Mouse (Mus musculus) forebrain, embryonic 14.5 days (tissue): Measurements from ENCODE around the gene Dnah17. TPM values are rescaled to one million over a fixed set of nuclear protein-coding genes. Genes with fewer than 3 reads are reported as not detected.
A peak's percentile ranks its signal among the peaks of the same experiment; 100 is the strongest.

Experiments used
- ATAC-seq: fragments of 200-750 bp; cut with Nextera tagmentation; 2 replicates; pipeline ENCODE4 v1.8.0; 2017; ENCODE audit warnings: mild to moderate bottlenecking, moderate library complexity
- DNase-seq: peaks from one replicate; pipeline ENCODE4 v3.0.0-alpha.2; 2015; ENCODE audit warnings: low spot score
- H3K27ac ChIP-seq: fragments of 300-500 bp; sonication (generic); 2 replicates; pipeline ENCODE4 v1.5.1; 2014; ENCODE audit warnings: low read depth, mild to moderate bottlenecking, control low read depth, low read length, moderate library complexity
- H3K27me3 ChIP-seq: fragments of 300-500 bp; sonication (generic); replicated peaks from 2 replicates; pipeline ENCODE4 v1.6.1; 2014; ENCODE audit warnings: low read length, control low read depth, mixed read lengths; ENCODE audit not compliant: control insufficient read depth, insufficient read depth
- H3K36me3 ChIP-seq: fragments of 300-500 bp; sonication (generic); 2 replicates; pipeline ENCODE4 v1.6.1; 2014; ENCODE audit warnings: low read length, control low read depth; ENCODE audit not compliant: control insufficient read depth, insufficient read depth
- H3K4me1 ChIP-seq: fragments of 300-500 bp; sonication (generic); 2 replicates; pipeline ENCODE4 v1.6.1; 2014; ENCODE audit warnings: antibody characterized with exemption, low read length, control low read depth; ENCODE audit not compliant: control insufficient read depth, insufficient read depth
- H3K4me2 ChIP-seq: fragments of 300-500 bp; sonication (generic); 2 replicates; pipeline ENCODE4 v1.6.1; 2014; ENCODE audit warnings: mild to moderate bottlenecking, control low read depth, low read length
- H3K4me3 ChIP-seq: fragments of 300-500 bp; sonication (generic); 2 replicates; pipeline ENCODE4 v1.5.1; 2014; ENCODE audit warnings: low read depth, low read length, control low read depth
- H3K9ac ChIP-seq: fragments of 300-500 bp; sonication (generic); 2 replicates; pipeline ENCODE4 v1.6.1; 2014; ENCODE audit warnings: mild to moderate bottlenecking, low read length, control low read depth, moderate library complexity
- H3K9me3 ChIP-seq: fragments of 300-500 bp; sonication (generic); replicated peaks from 2 replicates; pipeline ENCODE4 v1.6.1; 2016; ENCODE audit warnings: low read length, control low read depth, mixed read lengths; ENCODE audit not compliant: control insufficient read depth
- WGBS: fragments of 180-500 bp; shearing (Covaris S2); extraction: QIAGEN DNeasy Blood & Tissue Kit; methylation state at CpG from one replicate; pipeline ENCODE4 v1.1.7; 2014; 5-methylcytosine and 5-hydroxymethylcytosine counted together
- polyA plus RNA-seq: library from polyadenylated mRNA; unstranded; fragments of >200 nt; fragmentation: Nextera tagmentation; extraction: Ambion mirVana; gene quantifications from 2 replicates; pipeline ENCODE4 v1.2.1, GENCODE M21; 2014

Gene Dnah17
- polyA plus RNA-seq, 1 experiment from 2014 or later = 0.08 TPM

GRCm38 (mm10) chr11:118068812-118069332, 61.6 kb downstream of the Dnah17 start:
- no peak for DNase-seq
- Histone ChIP-seq H3K9ac (no peak overlapping the region), H3K27ac (no peak overlapping the region), H3K4me1 (no peaks in the 10 kb centered on the region), H3K27me3 (no peaks in the 10 kb centered on the region), H3K4me2 (no peak overlapping the region), H3K9me3 (no peaks in the 10 kb centered on the region), H3K4me3 (no peak overlapping the region), H3K36me3 (no peaks in the 10 kb centered on the region)
- WGBS = 83% methylated on average over 16 of the region's 16 CpGs
- no peak for ATAC-seq

- no peaks in the 10 kb centered on the region for H3K9me3 ChIP-seq
- WGBS = 74% methylated on average over 8 of the region's 8 CpGs
Measured at GRCm38 (mm10) chr11:118067588-118067987, 62.8 kb downstream of the Dnah17 start.

GRCm38 (mm10) chr11:118060038-118060437, 70.4 kb downstream of the Dnah17 start:
- no peak for ATAC-seq
- no peaks in the 10 kb centered on the region for H3K4me1 ChIP-seq
- H3K36me3 ChIP-seq = no peaks in the 10 kb centered on the region
- H3K9ac ChIP-seq = no peak overlapping the region
- no peak for DNase-seq
- no peak overlapping the region for H3K27ac ChIP-seq
- 89% methylated on average over 14 of the region's 14 CpGs for WGBS
- H3K4me2 ChIP-seq = no peak overlapping the region
- H3K4me3 ChIP-seq = no peak overlapping the region
- H3K27me3 ChIP-seq = no peaks in the 10 kb centered on the region
- no peaks in the 10 kb centered on the region for H3K9me3 ChIP-seq

More at GRCm38 (mm10) chr11:118067588-118067987, 62.8 kb downstream of the Dnah17 start:
- no peak for DNase-seq
- Histone ChIP-seq H3K27ac (no peak overlapping the region), H3K9ac (no peak overlapping the region), H3K27me3 (no peaks in the 10 kb centered on the region), H3K4me3 (no peak overlapping the region), H3K36me3 (no peaks in the 10 kb centered on the region), H3K4me1 (no peaks in the 10 kb centered on the region), H3K4me2 (no peak overlapping the region)
- ATAC-seq = no peak

GRCm38 (mm10) chr11:118058872-118059271, 71.6 kb downstream of the Dnah17 start:
- H3K4me1 ChIP-seq = no peaks in the 10 kb centered on the region
- no peak overlapping the region for H3K9ac ChIP-seq
- H3K36me3 ChIP-seq = no peaks in the 10 kb centered on the region
- H3K27me3 ChIP-seq = no peaks in the 10 kb centered on the region
- H3K4me3 ChIP-seq = no peak overlapping the region
- WGBS = 54% methylated on average over 10 of the region's 10 CpGs
- H3K4me2 ChIP-seq = no peak overlapping the region
- H3K9me3 ChIP-seq = no peaks in the 10 kb centered on the region
- DNase-seq (peak; percentile 22), ATAC-seq (no peak)
- H3K27ac ChIP-seq = no peak overlapping the region

GRCm38 (mm10) chr11:118058367-118058766, 72.1 kb downstream of the Dnah17 start:
- no peak overlapping the region for H3K4me2 ChIP-seq
- H3K4me1 ChIP-seq = no peaks in the 10 kb centered on the region
- no peaks in the 10 kb centered on the region for H3K27me3 ChIP-seq
- no peak for ATAC-seq
- no peaks in the 10 kb centered on the region for H3K36me3 ChIP-seq
- H3K9ac ChIP-seq = no peak overlapping the region
- DNase-seq = no peak
- 82% methylated on average over 12 of the region's 12 CpGs for WGBS
- no peaks in the 10 kb centered on the region for H3K9me3 ChIP-seq
- no peak overlapping the region for H3K27ac ChIP-seq
- H3K4me3 ChIP-seq = no peak overlapping the region

GRCm38 (mm10) chr11:118050174-118050573, 80.3 kb downstream of the Dnah17 start:
- Histone ChIP-seq H3K4me3 (no peak overlapping the region), H3K27me3 (no peaks in the 10 kb centered on the region), H3K36me3 (no peaks in the 10 kb centered on the region), H3K27ac (no peak overlapping the region), H3K4me1 (no peaks in the 10 kb centered on the region), H3K9me3 (no peaks in the 10 kb centered on the region), H3K4me2 (no peak overlapping the region), H3K9ac (no peak overlapping the region)
- WGBS = 91% methylated on average over 16 of the region's 16 CpGs
- ATAC-seq = no peak
- DNase-seq = no peak

- no peaks in the 10 kb centered on the region for H3K27me3 ChIP-seq
- no peaks in the 10 kb centered on the region for H3K36me3 ChIP-seq
- WGBS = 28% methylated on average over 8 of the region's 8 CpGs
- no peak overlapping the region for H3K9ac ChIP-seq
- DNase-seq (no peak), ATAC-seq (no peak)
- H3K4me2 ChIP-seq = no peak overlapping the region
- H3K4me1 ChIP-seq = no peaks in the 10 kb centered on the region
- H3K27ac ChIP-seq = no peak overlapping the region
- no peak overlapping the region for H3K4me3 ChIP-seq
- no peaks in the 10 kb centered on the region for H3K9me3 ChIP-seq
Measured at GRCm38 (mm10) chr11:118049641-118050040, 80.8 kb downstream of the Dnah17 start.

- Histone ChIP-seq H3K27me3 (no peaks in the 10 kb centered on the region), H3K36me3 (no peaks in the 10 kb centered on the region), H3K4me1 (peaks cover 8% of the 10 kb centered on the region), H3K27ac (peak overlapping the region; percentile 18; the same call in 1 of the 2 replicates), H3K9ac (0 out of 2 replicates have a peak overlapping the region, but pooled peaks have one; percentile 13), H3K9me3 (no peaks in the 10 kb centered on the region), H3K4me3 (no peak overlapping the region), H3K4me2 (no peak overlapping the region)
- ATAC-seq = peak; percentile 82
- peak; percentile 86 for DNase-seq
- 45% methylated on average over 14 of the region's 14 CpGs for WGBS
Measured at GRCm38 (mm10) chr11:118043293-118043907, 87.0 kb downstream of the Dnah17 start.

- no peak overlapping the region for H3K27ac ChIP-seq
- no peak for DNase-seq
- H3K9me3 ChIP-seq = no peaks in the 10 kb centered on the region
- H3K9ac ChIP-seq = no peak overlapping the region
- no peaks in the 10 kb centered on the region for H3K27me3 ChIP-seq
- H3K4me1 ChIP-seq = peaks cover 8% of the 10 kb centered on the region
- WGBS = 89% methylated on average over 9 of the region's 9 CpGs
- no peak for ATAC-seq
- no peak overlapping the region for H3K4me3 ChIP-seq
- H3K36me3 ChIP-seq = no peaks in the 10 kb centered on the region
- no peak overlapping the region for H3K4me2 ChIP-seq
Measured at GRCm38 (mm10) chr11:118042791-118043190, 87.6 kb downstream of the Dnah17 start.
